Mouse (Mus musculus): ENCODE results near the gene Nkrf.

Nkrf gene

DNA sequence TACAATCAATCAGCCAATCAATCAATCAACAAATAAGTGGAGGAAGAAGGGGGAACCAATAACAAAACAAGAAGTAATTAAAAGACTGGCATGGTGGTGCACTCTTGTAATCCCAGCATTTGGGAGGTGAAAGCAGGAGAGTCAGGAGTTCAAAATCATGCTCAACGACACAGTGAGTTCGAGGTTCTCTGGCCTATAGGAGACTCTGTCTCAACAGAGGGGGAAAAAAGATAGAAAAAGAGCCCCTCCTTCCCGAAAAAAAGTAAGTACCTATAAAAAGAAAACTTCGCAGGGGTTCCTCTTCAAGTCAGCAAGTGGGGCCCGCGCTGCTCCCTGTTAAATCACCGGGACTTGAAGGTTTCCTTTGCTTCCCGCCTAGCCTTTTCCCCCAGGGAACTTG, 28.9 kb downstream of the Nkrf start, which contains the start of the genes Ube2a and C330007P06Rik:
Gene Ube2a, plus strand, starts transcription at position 136 of the 400 bp plus-strand sequence.
Gene C330007P06Rik, minus strand, starts transcription at position 347 of the 400 bp plus-strand sequence.
- ChIA-PET POLR2A (interaction anchor here in 2 of 4 experiments (1.0 to 1.7 kb wide), 4 partner anchors 9 to 229 kb away, joined by 3 to 18 read pairs (median 4); partner anchors contain the start of gene Akap17b (in 1 of the 2)), CTCF (no interaction called here)

DNA sequence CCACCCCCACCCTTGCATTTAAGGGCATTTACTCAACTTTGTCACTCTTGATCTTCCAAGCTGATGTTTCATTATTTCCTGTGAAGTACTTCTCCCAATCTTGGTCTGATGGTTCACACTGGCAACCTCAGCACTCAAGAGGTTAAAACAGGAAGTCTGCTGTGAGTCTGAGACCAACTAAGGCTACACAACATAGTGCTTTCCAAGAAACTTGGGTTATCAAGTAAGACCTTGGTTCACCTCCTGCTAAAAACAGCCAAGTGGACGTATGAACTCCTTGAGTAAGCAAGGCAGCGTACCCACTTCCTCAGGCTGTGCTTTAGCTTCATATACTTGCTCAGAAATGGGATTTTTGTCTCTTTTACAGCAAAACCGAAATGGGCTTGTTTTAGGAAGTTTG, 32.3 kb downstream of the Nkrf start:
- CTCF ChIA-PET, result interaction anchor here in 1 of 4 experiments (1.1 kb wide), 1 partner anchor 152 kb away, joined by 3 read pairs; no protein-coding TSS in a partner anchor

DNA sequence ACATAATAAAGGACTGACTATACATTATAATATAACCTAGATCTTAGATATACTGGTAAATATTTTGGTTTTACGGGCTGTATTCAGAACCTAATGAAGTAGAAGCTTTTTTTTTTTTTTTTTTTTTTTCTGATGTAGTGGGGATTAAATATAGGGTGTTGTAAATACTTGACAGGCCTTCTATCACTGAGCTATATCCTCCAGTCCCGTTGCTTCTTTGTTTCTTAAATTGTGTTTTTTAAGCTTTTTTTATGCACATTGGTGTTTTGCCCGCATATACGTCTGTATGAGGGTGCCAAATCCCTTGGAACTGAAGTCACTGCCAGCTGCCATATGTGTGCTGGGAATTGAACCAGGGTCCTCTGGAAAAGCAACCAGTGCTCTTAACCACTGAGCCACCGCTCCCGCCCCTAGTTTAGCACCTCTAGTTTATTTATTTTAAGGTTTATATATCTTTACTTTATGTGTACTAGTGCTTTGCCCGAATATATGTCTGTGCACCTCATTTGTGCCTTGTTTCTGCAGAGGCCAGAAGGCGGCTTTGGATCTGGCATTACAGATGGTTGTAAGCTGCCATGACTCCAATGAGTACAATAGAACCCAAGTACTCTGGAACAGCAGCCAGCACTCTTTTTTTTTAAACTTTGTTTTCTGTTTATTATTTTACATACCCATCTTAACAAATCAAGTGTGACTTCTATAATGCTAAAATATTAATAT, 37.9 kb downstream of the Nkrf start:
- ChIA-PET CTCF (interaction anchor here in 1 of 4 experiments (0.7 kb wide), 1 partner anchor 64 kb away, joined by 3 read pairs; no protein-coding TSS in a partner anchor), POLR2A (interaction anchor here in 3 of 4 experiments (0.6 to 2.5 kb wide), 15 partner anchors 8 to 267 kb away, joined by 3 to 18 read pairs (median 6); partner anchors contain the start of genes Pgrmc1 (in 3 of the 3), Slc25a5 (in 2 of the 3), Akap17b (in 1 of the 3) and Rpl39 (in 1 of the 3))

More for the DNA sequence above, 32.3 kb downstream of the Nkrf start:
- POLR2A ChIA-PET, result interaction anchor here in 1 of 4 experiments (0.6 kb wide), 1 partner anchor 351 kb away, joined by 4 read pairs; no protein-coding TSS in a partner anchor

- ChIA-PET CTCF (interaction anchor here in 1 of 4 experiments (0.7 kb wide), 1 partner anchor 63 kb away, joined by 3 read pairs; no protein-coding TSS in a partner anchor), POLR2A (interaction anchor here in 3 of 4 experiments (0.6 to 2.5 kb wide), 19 partner anchors 9 to 497 kb away, joined by 3 to 18 read pairs (median 4); partner anchors contain the start of genes Slc25a5 (in 3 of the 3), Pgrmc1 (in 2 of the 3), Akap17b (in 1 of the 3) and Nkrf (in 1 of the 3))
Observed at GRCm38 (mm10) chrX:36863766-36864608, 38.7 kb downstream of the Nkrf start.

GRCm38 (mm10) chrX:36852631-36853030, 50.1 kb downstream of the Nkrf start:
- ChIA-PET CTCF (no interaction called here), POLR2A (interaction anchor here in 2 of 4 experiments (1.2 to 1.7 kb wide), 3 partner anchors 15 to 100 kb away, joined by 3 to 7 read pairs (median 3); partner anchors contain the start of gene Slc25a5 (in 1 of the 2))

GRCm38 (mm10) chrX:36847152-36847551, 55.5 kb downstream of the Nkrf start:
- ChIA-PET POLR2A (interaction anchor here in 1 of 4 experiments (1.3 kb wide), 1 partner anchor 13 kb away, joined by 4 read pairs; no protein-coding TSS in a partner anchor), CTCF (no interaction called here)

GRCm38 (mm10) chrX:36843346-36843990, 59.2 kb downstream of the Nkrf start:
- CTCF ChIA-PET, result no interaction called here
- POLR2A ChIA-PET, result no interaction called here

- CTCF ChIA-PET, result interaction anchor here in 1 of 4 experiments (0.6 kb wide), 1 partner anchor 38 kb away, joined by 3 read pairs; no protein-coding TSS in a partner anchor
- POLR2A ChIA-PET, result interaction anchor here in 1 of 4 experiments (0.8 to 2.4 kb wide), 2 partner anchors 18 to 37 kb away, joined by 3 to 5 read pairs; no protein-coding TSS in a partner anchor
Observed at GRCm38 (mm10) chrX:36841698-36842097, 61.0 kb downstream of the Nkrf start.

DNA sequence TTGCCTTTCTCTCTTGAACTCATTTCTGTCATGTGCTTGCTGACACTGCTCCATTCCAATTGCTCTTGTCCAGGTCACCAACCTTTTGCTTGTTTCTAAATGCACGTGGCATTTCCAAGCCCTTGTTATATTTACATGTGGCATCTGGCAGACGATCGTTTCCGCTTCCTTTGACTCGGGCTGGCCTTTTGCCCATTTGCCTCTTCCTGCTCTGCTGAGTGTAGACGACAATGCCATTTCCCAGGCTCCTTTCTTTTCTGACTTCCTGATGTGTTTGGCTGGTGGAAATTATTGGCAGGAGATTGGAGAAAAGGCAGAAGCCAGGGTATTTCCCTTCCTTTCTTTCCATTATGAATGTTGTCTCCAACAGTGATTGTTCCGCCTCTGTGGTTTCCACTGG, 63.3 kb downstream of the Nkrf start:
- CTCF ChIA-PET, result no interaction called here
- POLR2A ChIA-PET, result no interaction called here

Data from embryonic stem cell, embryonic (primary cell).